Mouse (Mus musculus): Measurements from ENCODE around the gene Lgals3. TPM values are rescaled to one million over a fixed set of nuclear protein-coding genes. Genes with fewer than 3 reads are reported as not detected.

Gene Lgals3
- polyA plus RNA-seq, 1 experiment: 4,976 TPM

GRCm38 (mm10) chr14:47417775-47418665 lies 50.5 kb downstream of the Lgals3 start, which contains the start of gene Dlgap5:
Gene Dlgap5, minus strand, starts transcription at chr14:47418407.
- H3K4me3 ChIP-seq (ENCODE audit: insufficient read depth, low read length): peak within 1 kb of the TSS; percentile 66
- peaks cover 9% of the 10 kb centered on the region for H3K4me1 ChIP-seq (ENCODE audit: control insufficient read depth, insufficient read depth, low read length)
- H3K27ac ChIP-seq (ENCODE audit: insufficient read depth, low read depth, low read length): peak within 1 kb of the TSS; percentile 3; the same call in 1 of the 2 replicates
- TF ChIP-seq POLR2A (IDR thresholded peaks at IDR 0.05; ENCODE audit: borderline replicate concordance, low read depth, low read length): no peak
- TF ChIP-seq CTCF (IDR thresholded peaks at IDR 0.05; ENCODE audit: low read depth, low read length): no peak

GRCm38 (mm10) chr14:47418666-47418991 lies 51.1 kb downstream of the Lgals3 start:
- no peak overlapping the region for H3K27ac ChIP-seq (ENCODE audit: insufficient read depth, low read depth, low read length)
- H3K4me3 ChIP-seq (ENCODE audit: insufficient read depth, low read length): peak overlapping the region; percentile 47
- TF ChIP-seq POLR2A (IDR thresholded peaks at IDR 0.05; ENCODE audit: borderline replicate concordance, low read depth, low read length): no peak
- TF ChIP-seq CTCF (IDR thresholded peaks at IDR 0.05; ENCODE audit: low read depth, low read length): no peak

GRCm38 (mm10) chr14:47419034-47419625 lies 51.6 kb downstream of the Lgals3 start:
- TF ChIP-seq POLR2A (IDR thresholded peaks at IDR 0.05; ENCODE audit: borderline replicate concordance, low read depth, low read length): no peak
- no peak for TF ChIP-seq CTCF (IDR thresholded peaks at IDR 0.05; ENCODE audit: low read depth, low read length)
- no peak overlapping the region for H3K27ac ChIP-seq (ENCODE audit: insufficient read depth, low read depth, low read length)
- H3K4me1 ChIP-seq (ENCODE audit: control insufficient read depth, insufficient read depth, low read length): peaks cover 9% of the 10 kb centered on the region
- H3K4me3 ChIP-seq (ENCODE audit: insufficient read depth, low read length): no peak overlapping the region

More at GRCm38 (mm10) chr14:47418666-47418991, 51.1 kb downstream of the Lgals3 start:
- peaks cover 9% of the 10 kb centered on the region for H3K4me1 ChIP-seq (ENCODE audit: control insufficient read depth, insufficient read depth, low read length)

- TF ChIP-seq CTCF (IDR thresholded peaks at IDR 0.05; ENCODE audit: low read depth, low read length): no peak
- TF ChIP-seq POLR2A (IDR thresholded peaks at IDR 0.05; ENCODE audit: borderline replicate concordance, low read depth, low read length): no peak
- H3K4me1 ChIP-seq (ENCODE audit: control insufficient read depth, insufficient read depth, low read length): peaks cover 9% of the 10 kb centered on the region
- H3K4me3 ChIP-seq (ENCODE audit: insufficient read depth, low read length): no peak overlapping the region
- no peak overlapping the region for H3K27ac ChIP-seq (ENCODE audit: insufficient read depth, low read depth, low read length)
Measured at GRCm38 (mm10) chr14:47419723-47420276, 52.2 kb downstream of the Lgals3 start.

- Histone ChIP-seq H3K4me1 (ENCODE audit: control insufficient read depth, insufficient read depth, low read length) (peaks cover 9% of the 10 kb centered on the region), H3K27ac (ENCODE audit: insufficient read depth, low read depth, low read length) (no peak overlapping the region), H3K4me3 (ENCODE audit: insufficient read depth, low read length) (no peak overlapping the region)
- TF ChIP-seq POLR2A (IDR thresholded peaks at IDR 0.05; ENCODE audit: borderline replicate concordance, low read depth, low read length): no peak
- no peak for TF ChIP-seq CTCF (IDR thresholded peaks at IDR 0.05; ENCODE audit: low read depth, low read length)
Measured at GRCm38 (mm10) chr14:47421606-47422005, 54.1 kb downstream of the Lgals3 start.

GRCm38 (mm10) chr14:47422466-47422865 lies 54.9 kb downstream of the Lgals3 start:
- no peak overlapping the region for H3K27ac ChIP-seq (ENCODE audit: insufficient read depth, low read depth, low read length)
- no peak for TF ChIP-seq CTCF (IDR thresholded peaks at IDR 0.05; ENCODE audit: low read depth, low read length)
- TF ChIP-seq POLR2A (IDR thresholded peaks at IDR 0.05; ENCODE audit: borderline replicate concordance, low read depth, low read length): no peak
- H3K4me3 ChIP-seq (ENCODE audit: insufficient read depth, low read length): no peak overlapping the region
- peaks cover 3% of the 10 kb centered on the region for H3K4me1 ChIP-seq (ENCODE audit: control insufficient read depth, insufficient read depth, low read length)

- Histone ChIP-seq H3K4me1 (ENCODE audit: control insufficient read depth, insufficient read depth, low read length) (no peaks in the 10 kb centered on the region), H3K4me3 (ENCODE audit: insufficient read depth, low read length) (no peak overlapping the region), H3K27ac (ENCODE audit: insufficient read depth, low read depth, low read length) (no peak overlapping the region)
- TF ChIP-seq CTCF (IDR thresholded peaks at IDR 0.05; ENCODE audit: low read depth, low read length): no peak
- no peak for TF ChIP-seq POLR2A (IDR thresholded peaks at IDR 0.05; ENCODE audit: borderline replicate concordance, low read depth, low read length)
Measured at GRCm38 (mm10) chr14:47432987-47433386, 65.4 kb downstream of the Lgals3 start.

Other genes starting within 250 kb of the Lgals3 start
- gene Gch1, start 178.3 kb upstream of the Lgals3 start, polyA plus RNA-seq (2012; ENCODE audit: insufficient read depth, insufficient read length, missing spikeins): 10.0 and 12.9 TPM in 2 replicates
- gene Wdhd1, start 90.9 kb upstream of the Lgals3 start, polyA plus RNA-seq (2012; ENCODE audit: insufficient read depth, insufficient read length, missing spikeins): 11.6 and 16.7 TPM in 2 replicates
- gene Socs4, start 90.8 kb upstream of the Lgals3 start, polyA plus RNA-seq (2012; ENCODE audit: insufficient read depth, insufficient read length, missing spikeins): 21.9 and 22.6 TPM in 2 replicates
- gene Mapk1ip1l, start 69.5 kb upstream of the Lgals3 start, polyA plus RNA-seq (2012; ENCODE audit: insufficient read depth, insufficient read length, missing spikeins): 58.0 and 60.7 TPM in 2 replicates
- 17.0 and 22.7 TPM in 2 replicates for gene Dlgap5, start 50.7 kb downstream of the Lgals3 start, polyA plus RNA-seq (2012; ENCODE audit: insufficient read depth, insufficient read length, missing spikeins)
- 15.3 and 17.6 TPM in 2 replicates for gene Fbxo34, start 82.7 kb downstream of the Lgals3 start, polyA plus RNA-seq (2012; ENCODE audit: insufficient read depth, insufficient read length, missing spikeins)
- 14.0 and 16.7 TPM in 2 replicates for gene Atg14, start 202.9 kb downstream of the Lgals3 start, polyA plus RNA-seq (2012; ENCODE audit: insufficient read depth, insufficient read length, missing spikeins)

All from bone marrow macrophage, adult 2 months (primary cell).